Mouse (Mus musculus): Measurements from ENCODE around the gene Gnaq.

Gene Gnaq

DNA sequence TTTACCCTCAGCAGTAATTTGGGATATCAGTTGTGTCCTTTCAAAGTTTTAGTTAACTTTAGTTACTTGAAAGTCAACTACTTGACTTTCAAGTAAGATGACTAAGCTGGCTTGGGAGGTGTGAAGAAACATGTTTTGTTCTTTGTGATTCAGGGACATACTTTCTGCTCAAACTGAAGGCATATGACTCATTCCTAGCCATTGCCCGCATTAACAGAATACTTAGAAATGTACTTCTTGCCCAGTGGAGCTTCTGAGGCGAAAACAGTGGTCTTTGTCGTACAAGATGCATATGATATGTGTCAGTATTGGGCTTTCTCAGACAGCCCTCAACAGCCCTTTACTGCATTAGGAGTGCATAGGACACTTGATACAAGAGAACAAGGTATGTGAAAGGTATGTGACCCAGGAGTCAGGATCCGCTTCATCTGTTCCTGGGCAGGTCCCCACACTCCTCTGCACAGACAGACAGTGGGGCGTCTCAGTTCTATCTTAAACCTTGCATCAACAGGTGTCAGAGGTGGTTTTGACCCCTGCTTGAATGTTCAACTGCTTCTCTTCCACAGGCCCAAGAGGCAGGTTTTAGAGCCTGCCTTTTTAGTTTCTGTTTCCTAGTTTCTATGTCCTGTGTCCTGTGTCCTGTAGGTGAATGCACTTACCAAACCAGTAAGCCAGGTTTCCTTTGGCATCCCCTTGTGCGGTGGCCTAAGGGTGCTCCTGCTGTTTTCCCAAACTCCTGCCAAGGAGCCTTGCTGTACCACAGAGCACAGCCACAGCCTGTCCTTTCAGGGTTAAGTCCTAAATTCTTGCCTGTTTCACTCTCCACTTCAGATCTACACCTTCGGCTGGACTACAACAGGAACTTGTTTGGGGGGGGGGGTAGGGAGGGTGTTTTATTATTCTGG lies 72.4 kb downstream of the Gnaq start:
- no peak for DNase-seq

DNA sequence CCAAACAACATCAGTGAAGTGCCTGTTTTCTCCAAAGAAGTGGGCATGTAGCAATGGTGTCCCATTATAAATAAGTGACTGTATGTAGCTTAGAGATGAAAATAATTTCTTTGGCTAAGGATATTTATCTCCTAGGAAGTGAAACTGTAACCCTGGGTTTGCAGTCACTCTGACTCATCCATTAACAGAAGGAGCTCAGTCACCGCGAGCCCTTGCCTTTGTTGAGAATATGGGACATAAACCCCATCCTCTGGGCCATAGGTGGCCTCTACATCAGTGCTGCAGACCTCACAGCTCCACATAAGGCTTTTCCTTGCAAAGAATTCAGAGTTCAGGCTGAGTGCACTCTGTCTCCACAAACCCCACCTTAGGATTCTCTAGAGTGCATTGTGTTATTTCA lies 77.0 kb downstream of the Gnaq start:
- no peak for DNase-seq

DNA sequence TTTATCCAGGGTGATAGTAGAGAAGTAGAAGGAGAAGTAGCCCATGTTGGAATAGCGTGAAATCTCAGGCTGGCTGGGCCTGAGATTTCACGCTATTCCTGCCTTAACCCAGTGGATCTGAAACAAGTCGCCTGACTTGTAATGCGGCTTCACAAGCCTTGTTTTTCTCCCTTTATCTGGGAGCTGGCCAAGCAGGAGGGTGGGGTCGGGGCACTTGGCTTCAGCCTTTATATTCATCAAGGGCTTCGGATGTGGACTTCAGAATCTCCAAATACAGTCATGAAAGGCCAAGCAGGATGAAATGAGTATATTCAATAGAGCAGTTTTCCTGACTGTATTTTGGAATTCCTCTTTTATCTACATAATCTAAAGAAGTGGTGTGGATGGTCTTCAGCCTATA lies 82.3 kb downstream of the Gnaq start:
- DNase-seq: peak; percentile 84

DNA sequence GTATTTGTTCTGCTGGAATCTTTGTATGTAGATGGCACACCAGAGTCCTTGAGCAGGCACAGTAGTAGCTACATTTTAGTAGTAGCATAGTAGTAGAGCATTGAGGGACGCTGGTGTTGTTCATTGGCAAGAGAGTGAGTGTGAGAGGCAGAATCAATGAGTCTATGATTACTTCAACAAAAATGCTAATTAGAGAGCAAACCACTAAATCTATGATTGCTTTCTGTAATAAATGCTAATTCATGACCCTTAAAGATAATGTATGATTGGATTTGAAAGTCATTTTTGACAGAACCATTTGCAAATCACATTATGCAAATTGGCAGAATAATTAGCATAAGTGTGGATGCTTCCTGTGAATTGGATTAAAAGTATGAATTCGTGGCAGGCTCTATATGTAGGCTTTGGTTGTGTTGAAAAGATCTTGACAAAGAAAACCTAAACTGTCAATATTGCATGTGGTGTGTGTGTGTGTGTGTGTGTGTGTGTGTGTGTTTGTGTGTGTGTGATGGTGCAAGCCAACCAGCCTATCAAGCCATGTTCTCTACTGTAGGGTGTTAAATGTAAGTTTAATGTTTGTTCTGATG lies 82.9 kb downstream of the Gnaq start:
- DNase-seq: no peak

DNA sequence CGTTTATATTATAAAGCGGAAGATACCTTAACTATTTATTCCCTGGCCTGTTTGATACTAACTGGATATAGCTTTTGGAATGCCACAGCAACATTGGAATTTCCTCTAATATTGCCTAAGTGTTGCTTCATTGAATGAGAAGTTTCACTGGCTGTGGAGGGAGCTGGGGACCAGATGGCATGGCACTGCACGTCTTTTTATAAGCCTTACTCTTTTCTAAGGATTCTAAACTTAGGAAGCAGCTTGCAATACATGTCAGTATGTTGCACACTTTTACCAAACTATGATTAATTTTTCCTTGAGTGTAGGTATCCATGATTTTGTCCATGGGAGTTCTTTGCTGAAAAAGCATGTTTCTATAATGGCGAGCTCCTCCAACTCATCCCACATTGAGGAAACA lies 87.3 kb downstream of the Gnaq start:
- DNase-seq: no peak

DNA sequence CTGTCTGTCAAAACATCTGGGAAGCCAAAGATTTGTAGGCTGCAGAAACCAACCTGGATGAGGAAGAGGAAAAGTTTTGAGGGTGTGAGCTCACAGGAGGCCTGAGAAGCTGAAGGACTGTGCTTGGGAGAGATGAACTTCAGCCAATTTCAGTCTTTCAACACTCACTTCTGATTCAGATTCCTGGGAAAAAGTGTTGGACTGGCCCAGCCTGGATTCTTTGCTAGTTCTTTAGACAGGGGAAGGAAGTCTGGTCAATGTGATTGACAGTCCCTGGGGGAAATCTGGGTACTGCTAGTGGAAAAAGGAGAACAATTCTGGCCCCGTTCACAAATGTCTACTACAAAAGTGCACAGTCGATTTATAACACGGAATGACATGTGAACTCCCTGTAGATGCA lies 89.9 kb downstream of the Gnaq start:
- peak; percentile 31 for DNase-seq

DNA sequence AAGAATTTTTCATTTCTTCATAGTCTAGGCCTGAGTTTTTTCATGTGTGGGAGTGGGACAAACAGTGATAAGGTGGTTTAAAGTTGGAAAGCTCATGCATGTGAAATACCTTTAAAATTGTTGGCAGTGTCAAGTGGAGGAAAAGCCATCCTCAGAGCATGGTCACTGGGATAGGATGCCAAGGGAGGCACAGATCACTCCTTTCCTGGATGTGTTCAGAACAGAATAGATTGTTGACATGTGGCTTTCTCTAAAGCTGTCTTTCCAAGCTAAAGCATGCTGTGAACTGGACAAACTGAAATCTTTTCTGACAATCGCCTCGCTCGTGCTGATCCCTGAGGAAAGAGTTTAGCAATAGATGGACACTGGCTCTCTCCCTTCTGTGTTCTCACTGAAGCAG lies 90.5 kb downstream of the Gnaq start:
- DNase-seq: no peak

DNA sequence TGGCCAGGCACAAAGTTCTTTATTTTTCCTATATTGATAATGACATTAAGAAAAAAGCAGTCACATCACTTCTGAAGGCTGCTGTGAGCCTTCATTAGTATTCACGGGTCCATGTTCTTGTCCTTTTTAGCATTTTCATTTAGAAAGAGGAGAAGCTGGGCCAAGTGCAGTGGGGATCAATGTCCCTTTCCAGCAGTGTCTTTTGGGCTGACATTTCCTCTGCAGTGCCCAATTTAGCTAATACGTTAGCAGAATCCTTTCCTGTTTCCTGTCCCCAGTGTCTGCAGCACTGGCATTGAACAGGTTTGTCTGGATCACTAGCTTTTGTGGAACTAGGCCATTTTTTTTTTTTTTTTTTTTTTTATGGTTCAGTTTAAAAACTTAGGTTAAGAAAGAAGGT lies 92.2 kb downstream of the Gnaq start:
- DNase-seq: no peak

DNA sequence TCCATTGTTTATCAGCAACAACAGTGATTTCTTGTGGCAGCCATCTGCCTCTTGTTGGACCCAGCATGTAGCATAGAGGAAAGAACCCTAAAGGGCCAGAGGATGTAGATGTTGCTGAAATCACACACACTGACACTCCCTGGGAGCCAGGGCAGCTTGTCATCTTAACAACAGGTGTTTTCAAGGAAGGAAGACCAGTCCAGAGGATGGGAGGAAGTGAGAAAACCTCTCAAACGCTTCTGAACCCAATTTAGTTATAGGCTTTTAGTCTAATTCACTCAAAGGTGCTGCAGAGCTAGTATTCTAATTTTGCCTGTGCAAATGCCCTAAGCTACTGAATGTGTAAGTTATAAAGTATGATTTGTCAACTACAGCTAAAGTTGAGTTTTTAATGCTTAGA lies 99.0 kb downstream of the Gnaq start:
- DNase-seq: no peak

DNA sequence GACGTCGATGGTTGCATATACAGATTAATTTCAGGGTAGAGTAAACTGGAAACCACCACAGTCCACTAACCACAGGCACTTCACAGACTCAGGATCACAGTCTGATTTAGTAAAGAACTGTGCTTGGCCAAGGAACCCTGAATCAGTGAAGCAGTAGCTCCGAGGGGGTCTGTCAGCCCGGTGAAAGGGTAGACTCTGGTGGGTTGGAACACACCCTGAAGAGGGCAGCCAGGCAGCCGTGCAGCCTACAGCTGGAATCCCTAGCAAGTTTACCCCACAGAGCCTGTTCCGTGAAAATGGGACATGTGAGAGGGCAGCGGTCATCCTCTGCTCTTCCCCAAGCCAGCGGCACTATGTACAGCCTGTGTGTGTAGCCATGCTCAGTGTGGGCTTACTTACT lies 103.0 kb downstream of the Gnaq start:
- DNase-seq: no peak

DNA sequence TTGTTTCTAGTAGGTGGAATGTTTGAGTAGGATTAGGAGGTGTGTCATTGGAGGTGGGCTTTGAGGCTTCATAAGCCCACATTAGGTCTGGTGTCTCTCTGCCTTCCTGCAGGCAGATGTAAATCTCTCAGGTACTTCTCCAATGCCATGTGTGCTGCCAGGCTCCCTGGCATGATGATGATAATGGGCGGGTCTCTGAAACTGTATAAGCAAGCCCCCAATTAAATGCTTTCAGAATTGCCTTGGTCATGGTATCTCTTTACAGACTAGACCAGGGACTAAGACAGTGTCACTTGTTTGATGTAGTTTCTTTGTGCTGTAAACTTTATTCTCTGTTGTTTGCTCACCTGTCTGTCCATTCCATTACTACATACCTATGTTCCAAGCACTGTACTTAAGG lies 104.4 kb downstream of the Gnaq start:
- no peak for DNase-seq

DNA sequence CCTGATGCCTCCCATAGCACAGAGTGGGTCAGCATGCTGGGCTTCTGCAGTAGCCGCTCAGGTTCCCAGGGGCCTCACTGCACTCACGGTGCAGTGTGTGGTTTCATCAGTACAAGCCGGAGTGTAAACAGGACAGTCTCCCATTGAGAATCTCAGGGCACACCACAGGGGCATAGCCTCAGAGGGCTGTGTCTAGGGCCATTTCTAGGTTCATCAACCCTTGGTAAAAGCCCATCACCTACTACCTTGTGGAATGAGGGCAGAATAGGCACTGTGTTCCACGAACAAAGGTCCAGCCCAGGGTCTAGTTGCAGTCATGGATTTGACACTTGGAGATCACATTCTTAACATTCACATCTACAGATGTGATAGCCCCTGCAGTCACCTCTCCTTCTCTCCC lies 105.4 kb downstream of the Gnaq start:
- no peak for DNase-seq

DNA sequence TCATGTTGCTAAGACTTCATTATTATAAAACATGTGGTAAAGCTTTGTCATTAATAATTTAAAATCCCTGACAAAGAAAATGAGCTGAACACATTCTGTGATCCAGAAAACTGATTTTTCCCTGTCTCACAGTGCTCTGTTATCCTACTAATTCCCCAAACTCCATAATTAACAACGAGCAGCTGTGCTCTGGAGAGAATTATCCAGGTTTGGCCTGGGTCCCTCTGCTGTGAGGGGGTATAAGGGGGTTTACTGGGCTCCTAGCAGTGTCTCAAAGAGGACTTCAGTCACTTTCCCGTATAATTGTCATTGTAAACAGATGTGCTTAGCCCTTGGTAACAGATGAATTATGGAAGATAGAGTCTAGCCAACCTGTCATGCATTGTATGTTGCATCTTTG lies 105.9 kb downstream of the Gnaq start:
- DNase-seq: no peak

DNA sequence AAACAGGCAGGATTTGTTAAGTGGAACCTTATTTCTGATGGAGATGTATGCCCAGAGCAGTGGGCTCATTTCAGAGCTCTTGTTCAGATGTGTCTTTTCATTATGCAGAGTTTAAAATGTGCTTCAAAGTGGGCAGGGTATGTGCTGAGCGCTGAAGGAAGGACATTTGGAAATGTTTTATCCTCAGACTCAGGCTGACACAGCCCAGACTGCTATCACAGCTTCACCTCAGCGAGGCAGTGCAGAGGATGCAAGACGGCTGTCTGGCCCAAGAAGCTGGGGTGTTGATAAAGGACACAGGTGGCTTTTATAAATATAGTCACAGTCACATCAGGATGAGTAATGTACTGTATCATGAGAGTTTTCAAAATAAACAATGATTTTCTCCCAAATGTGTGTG lies 110.1 kb downstream of the Gnaq start:
- no peak for DNase-seq

DNA sequence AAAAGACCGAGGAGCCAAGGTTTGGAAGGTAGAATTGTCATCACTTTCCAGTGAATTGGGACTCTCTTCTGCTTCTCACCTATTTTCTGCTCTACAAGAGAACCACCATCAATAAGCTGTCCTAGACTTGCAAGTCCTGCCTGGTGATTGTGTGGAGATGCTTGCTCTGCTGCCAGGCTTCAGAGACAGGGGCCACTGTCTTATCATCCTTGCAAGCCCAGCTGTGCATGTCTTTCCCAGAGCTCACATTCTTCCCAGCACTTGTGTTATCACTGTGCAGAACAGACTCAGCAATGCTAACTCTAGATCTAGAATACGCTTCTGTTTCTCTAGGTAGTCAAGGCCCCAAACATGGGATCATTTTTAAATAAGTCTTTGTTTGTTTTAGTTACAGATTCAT lies 116.4 kb downstream of the Gnaq start:
- DNase-seq: no peak

DNA sequence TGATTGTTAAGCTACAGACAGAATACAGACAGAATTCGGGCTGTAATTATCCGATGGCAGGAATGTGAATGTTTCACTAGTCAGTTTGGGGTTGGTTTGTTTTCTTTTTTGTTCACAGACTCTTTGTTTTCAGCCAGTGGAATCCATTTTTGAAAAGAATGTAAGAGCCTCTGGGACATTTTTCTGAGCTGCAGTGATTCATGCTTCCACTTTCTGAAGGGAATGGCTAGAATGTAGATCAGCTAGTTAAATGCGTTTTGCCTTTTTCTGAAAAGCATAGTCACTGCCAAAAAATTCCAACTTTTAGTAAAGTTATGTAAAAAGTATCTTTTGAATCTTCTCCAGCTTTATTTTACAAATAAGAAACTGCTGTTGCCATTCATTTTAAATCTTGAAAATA lies 118.3 kb downstream of the Gnaq start:
- no peak for DNase-seq

DNA sequence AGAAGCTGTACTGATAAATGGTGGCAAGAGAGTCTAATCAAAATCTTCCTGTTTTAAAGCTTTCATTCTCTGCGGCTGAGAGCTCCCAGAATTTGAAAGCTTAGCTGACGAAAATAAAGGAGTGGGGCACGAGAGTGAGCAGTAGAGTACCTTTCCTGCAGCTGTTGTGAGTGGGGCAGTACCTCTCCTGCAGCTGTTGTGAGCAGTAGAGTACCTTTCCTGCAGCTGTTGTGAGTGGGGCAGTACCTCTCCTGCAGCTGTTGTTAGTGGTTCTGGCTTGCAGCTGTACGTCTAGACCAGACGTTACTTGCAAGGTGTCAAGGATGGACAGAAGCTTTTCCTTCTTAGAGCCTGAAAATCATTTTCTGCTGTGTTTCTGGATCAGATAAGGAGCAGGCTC lies 119.2 kb downstream of the Gnaq start:
- DNase-seq: no peak

DNA sequence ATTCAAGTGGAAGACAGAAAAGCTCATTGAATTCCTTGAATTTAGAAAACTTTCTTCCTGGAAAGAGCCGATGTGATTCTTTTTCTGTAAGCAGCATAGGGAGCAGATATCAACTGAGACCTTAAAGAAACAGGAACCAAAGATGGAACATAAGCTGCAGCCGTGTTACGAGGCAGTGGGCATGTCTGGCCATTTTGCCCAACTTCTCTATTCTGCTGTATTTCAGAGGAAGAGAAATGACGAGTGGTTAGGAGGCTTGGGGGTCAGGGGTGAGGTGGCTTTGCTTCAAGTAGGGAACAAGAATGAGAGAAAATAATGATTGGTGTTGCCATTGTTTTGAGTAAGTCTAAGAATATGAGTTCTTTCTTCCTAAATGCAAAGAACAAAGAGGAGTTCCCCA lies 120.1 kb downstream of the Gnaq start:
- DNase-seq: no peak

DNA sequence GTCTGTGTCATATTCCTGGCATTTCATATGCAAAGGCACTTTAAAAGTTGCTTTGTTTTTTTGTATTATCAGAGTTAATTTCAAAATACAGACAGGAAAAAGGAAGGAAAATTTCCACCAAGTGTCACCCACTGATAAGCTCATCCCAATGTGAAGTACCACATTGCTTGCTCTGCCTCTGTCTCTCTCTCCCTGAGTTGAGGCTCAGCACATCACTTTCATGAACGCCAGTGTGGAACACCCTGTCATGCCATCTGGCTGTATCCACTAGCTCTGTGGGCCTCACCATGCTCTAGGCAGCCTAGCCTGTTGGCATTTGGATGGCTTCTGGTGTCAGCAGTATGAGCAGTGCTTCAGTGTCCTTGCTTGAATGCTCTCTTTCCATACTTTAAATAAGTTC lies 122.2 kb downstream of the Gnaq start:
- no peak for DNase-seq

DNA sequence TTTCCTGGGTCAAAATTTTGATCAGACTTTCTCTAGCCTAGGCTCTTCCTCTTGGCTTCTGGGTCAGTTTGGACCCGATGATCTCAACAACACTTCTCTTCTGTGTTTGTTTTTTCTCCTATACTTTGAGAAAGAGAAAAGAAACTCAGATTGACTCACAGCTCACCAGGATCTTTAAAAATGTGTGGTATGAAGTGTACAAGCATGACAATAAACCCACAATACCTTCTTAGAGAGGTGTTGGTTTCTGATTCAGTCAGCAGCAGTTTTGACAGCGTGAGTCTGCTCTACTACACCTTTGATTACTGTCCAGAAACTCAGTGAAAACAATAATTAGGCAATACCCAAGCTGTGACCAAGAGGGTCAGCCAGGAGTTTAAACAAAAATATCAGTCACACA lies 122.7 kb downstream of the Gnaq start:
- DNase-seq: no peak

DNA sequence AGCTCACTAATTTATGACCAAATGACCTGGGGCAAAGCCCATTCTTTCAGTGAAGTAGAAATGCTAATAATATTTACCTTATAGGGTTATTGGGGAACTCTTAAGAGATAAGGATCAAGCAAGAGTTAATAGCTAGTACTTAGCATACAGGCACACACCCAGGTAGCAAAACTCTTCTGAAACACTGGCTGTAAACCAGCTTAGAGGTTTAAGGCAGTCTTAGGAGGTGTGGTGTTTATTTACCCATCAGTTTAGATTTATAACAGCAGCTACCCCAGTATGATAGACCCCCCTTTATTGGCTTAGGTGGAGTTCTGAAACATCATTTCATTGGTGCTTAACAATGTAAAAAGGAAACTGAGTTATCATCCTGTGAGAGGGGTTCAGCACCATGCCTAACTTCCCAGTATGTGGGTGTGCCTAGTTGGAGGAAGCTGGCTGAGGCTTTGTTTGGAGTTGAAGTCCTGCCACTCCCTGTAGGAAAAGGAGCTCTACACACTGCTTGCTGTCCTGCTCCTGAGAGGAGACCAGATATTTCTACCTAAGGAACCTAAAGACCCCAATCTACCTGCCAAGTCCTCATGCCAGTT lies 126.2 kb downstream of the Gnaq start:
- no peak for DNase-seq

DNA sequence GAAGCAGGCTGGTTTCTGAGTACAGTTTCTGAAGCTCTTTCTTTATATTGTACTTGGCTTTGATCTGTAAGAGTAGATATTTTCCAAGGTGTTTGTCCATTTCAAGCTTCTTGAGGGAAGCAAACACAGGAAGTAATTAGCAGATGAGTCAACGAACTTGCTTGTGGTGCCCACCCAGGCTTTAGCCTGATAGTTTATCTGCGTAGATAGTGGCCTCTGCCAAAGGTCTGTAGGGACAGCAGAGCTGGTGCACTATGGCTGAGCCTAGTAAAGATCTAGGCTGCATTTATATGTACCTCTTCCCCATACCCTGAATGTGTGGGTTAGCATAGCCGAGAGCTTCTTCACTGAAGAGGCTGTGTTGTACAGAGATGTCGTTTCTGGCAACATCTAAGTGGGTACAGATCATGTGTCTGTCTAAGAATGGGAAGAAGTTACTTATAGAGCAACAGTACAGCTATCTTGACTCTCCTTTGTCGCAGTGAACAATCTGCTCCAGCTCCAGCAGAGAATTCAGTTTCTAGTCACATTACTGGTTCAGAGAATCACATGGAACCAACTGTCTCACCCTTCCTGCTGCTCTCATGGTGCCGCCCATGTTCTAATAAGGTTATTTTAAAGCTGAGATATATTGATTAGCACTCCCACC lies 127.3 kb downstream of the Gnaq start:
- no peak for DNase-seq

DNA sequence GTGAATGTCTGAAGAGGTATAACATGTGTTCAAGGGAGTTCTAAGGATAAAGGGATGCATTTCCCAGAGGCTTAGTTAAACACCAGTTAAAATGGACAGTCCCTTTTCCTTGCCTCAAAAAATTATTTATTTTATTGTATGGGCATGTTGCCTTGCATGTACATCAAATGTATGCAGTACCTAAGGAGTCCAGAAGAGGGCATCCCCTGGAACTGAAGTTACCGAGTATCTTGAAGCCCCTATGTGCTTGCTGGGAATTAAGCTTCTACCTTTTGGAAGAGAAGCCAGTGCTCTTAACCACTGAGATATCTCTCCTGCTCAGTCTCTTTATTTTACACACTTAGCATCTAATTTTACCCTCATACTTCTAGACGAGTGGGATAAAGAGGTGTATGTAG lies 127.8 kb downstream of the Gnaq start:
- no peak for DNase-seq

DNA sequence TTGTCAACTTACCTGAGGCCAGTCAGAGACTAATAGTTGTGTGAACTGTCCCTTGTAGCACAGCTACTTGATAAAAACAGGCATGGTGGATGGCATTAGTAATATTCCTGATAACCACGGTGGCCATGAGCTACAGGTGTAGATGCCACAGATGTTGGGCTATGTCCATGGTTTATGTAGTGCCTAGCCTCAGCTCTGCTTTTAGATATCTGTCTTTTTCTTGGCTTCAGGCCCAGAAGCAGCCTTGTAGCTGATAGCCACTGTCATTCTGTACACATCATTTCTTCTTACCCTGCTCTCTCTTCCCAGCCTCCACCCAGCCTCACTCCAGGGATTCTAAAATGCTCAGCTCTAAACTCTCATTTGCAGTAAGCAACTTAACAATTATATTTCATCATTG lies 128.3 kb downstream of the Gnaq start:
- no peak for DNase-seq
